Comparison of ENCODE assay signal across 10 mouse cellular contexts in genomic region chr16:32189109-32189508, GRCm38 (mm10). TPM values are rescaled to one million over a fixed set of nuclear protein-coding genes. Genes with fewer than 3 reads are reported as not detected.
DNase-seq lines count a peak whose midpoint lies in the region; ATAC-seq and TF ChIP-seq lines count a peak whose summit lies in the region.
"Had no signal": no experiment of that assay in that cellular context is flagged by ENCODE, and none has a peak within 500 bp of the region (broad histone marks: within the 10 kb centered on the region; RNA-seq: fewer than 3 reads in every experiment).

No protein-coding gene starts in this region.

- no peaks in the 10 kb centered on the region for H3K4me1 ChIP-seq in liver, adult 2 months (ENCODE audit: control insufficient read depth, insufficient read depth, low read length)
- H3K4me1 ChIP-seq in midbrain, embryonic 14.5 days (ENCODE audit: control insufficient read depth, insufficient read depth, low read length) = no peaks in the 10 kb centered on the region

- H3K36me3 ChIP-seq in liver, adult 2 months (ENCODE audit: control insufficient read depth, insufficient read depth, low read length) = no peaks in the 10 kb centered on the region
- H3K36me3 ChIP-seq in midbrain, embryonic 14.5 days (ENCODE audit: control insufficient read depth, insufficient read depth, low read length) = no peaks in the 10 kb centered on the region

- no peak for TF ChIP-seq POLR2A in liver, adult 2 months (IDR thresholded peaks at IDR 0.05; ENCODE audit: extremely low read depth, insufficient read depth, low read length)

- H3K9ac ChIP-seq in liver, adult 2 months (ENCODE audit: low read depth, low read length) = no peak overlapping the region
- H3K9ac ChIP-seq in midbrain, embryonic 14.5 days (replicated peaks; ENCODE audit: low read length) = no peak overlapping the region

- no peak overlapping the region for H3K4me3 ChIP-seq in liver, adult 2 months (ENCODE audit: insufficient read depth, low read depth, low read length)
- no peak overlapping the region for H3K4me3 ChIP-seq in midbrain, embryonic 14.5 days (replicated peaks; ENCODE audit: low read depth, low read length)
- H3K4me3 ChIP-seq: erythroblast, embryonic 14.5 days had no signal

- peak overlapping the region; percentile 6; the same call in 1 of the 2 replicates for H3K27ac ChIP-seq in liver, adult 2 months (replicated peaks; ENCODE audit: insufficient read depth, low read depth, low read length)
- no peak overlapping the region for H3K27ac ChIP-seq in midbrain, embryonic 14.5 days (replicated peaks; ENCODE audit: low read depth, low read length)

- H3K9me3 ChIP-seq in midbrain, embryonic 14.5 days (ENCODE audit: control insufficient read depth, low read length) = no peaks in the 10 kb centered on the region

- TF ChIP-seq CTCF in liver, adult 2 months (IDR thresholded peaks at IDR 0.05; ENCODE audit: low read depth, low read length) = no peak

- H3K27me3 ChIP-seq in liver, adult 2 months (ENCODE audit: control insufficient read depth, insufficient read depth, low read length) = no peaks in the 10 kb centered on the region
- no peaks in the 10 kb centered on the region for H3K27me3 ChIP-seq in midbrain, embryonic 14.5 days (ENCODE audit: control insufficient read depth, insufficient read depth, low read length)

- no peak overlapping the region for H3K4me2 ChIP-seq in midbrain, embryonic 14.5 days (ENCODE audit: low read length)

- WGBS in liver, adult 2 months = 64% methylated on average over 6 of the region's 6 CpGs
- 72% methylated on average over 6 of the region's 6 CpGs for WGBS in midbrain, embryonic 14.5 days

- H3K79me2 ChIP-seq in liver, adult 2 months (ENCODE audit: control insufficient read depth, insufficient read depth, low read length) = no peaks in the 10 kb centered on the region

- ATAC-seq in frontal cortex, adult (ENCODE audit: low TSS enrichment) = peak; percentile 57; the same call in 1 of the 2 replicates
- ATAC-seq in neutrophil, adult 5-6 weeks (ENCODE audit: extremely low read depth, insufficient number of reproducible peaks, low FRiP score, poor library complexity, severe bottlenecking) = peak; percentile 71
- ATAC-seq in activated CD4-positive, CD25-positive, alpha-beta regulatory T cell, adult 4 months = no peak
- no peak for ATAC-seq in midbrain, embryonic 14.5 days (ENCODE audit: low FRiP score, low TSS enrichment)

- no peak for DNase-seq in frontal cortex, postnatal 25 days (ENCODE audit: low spot score in 2 of 2)
- DNase-seq in 3134 (ENCODE audit: extremely low read depth, insufficient read length, low spot score) = peak; percentile 16
- peak; percentile 29 to 35 for DNase-seq in frontal cortex, postnatal 10 days (ENCODE audit: low spot score in 2 of 2)
- DNase-seq in liver, adult 2 months (ENCODE audit: extremely low read depth, low read depth, low spot score) = peak; percentile 38
- no peak for DNase-seq in midbrain, embryonic 14.5 days

RNA-seq across cellular contexts. Expression of gene Bex6, which starts 9.5 kb away (rescaled TPM):
- total RNA-seq in liver, adult 2 months (2014; rRNA removed) = not detected in 2 replicates
- polyA plus RNA-seq in liver, adult 2 months (2012; rRNA removed) = not detected in 2 replicates
- 1.6 TPM in 1 of 2 replicates, not detected in the other for total RNA-seq in neutrophil, adult 5-6 weeks (2017)
- polyA plus RNA-seq in activated CD4-positive, CD25-positive, alpha-beta regulatory T cell, adult 4 months (2017; shearing (Covaris generic)) = not detected
- polyA plus RNA-seq in midbrain, embryonic 14.5 days (2014; fragmentation: Nextera tagmentation; extraction: Ambion mirVana) = not detected in 2 replicates
- total RNA-seq: left cerebral cortex, postnatal 36 days had no signal
- polyA plus RNA-seq: erythroblast, embryonic 14.5 days had no signal

RNA-seq across cellular contexts. Expression of gene Nrros, which starts 23.7 kb away (rescaled TPM):
- 4.1 and 5.3 TPM in 2 replicates for total RNA-seq in liver, adult 2 months (2014; rRNA removed)
- polyA plus RNA-seq in liver, adult 2 months (2012; rRNA removed) = 3.1 and 5.9 TPM in 2 replicates
- 142 and 149 TPM in 2 replicates for total RNA-seq in neutrophil, adult 5-6 weeks (2017)
- 10 to 100 TPM; 65.3 to 71.7 TPM for polyA plus RNA-seq in activated CD4-positive, CD25-positive, alpha-beta regulatory T cell, adult 4 months (2017; shearing (Covaris generic))
- 3.4 and 8.7 TPM in 2 replicates for polyA plus RNA-seq in midbrain, embryonic 14.5 days (2014; fragmentation: Nextera tagmentation; extraction: Ambion mirVana)

RNA-seq across cellular contexts. Expression of gene Fbxo45, which starts 57.8 kb away (rescaled TPM):
- total RNA-seq in liver, adult 2 months (2014; rRNA removed) = 4.4 and 4.5 TPM in 2 replicates
- 1.8 and 2.1 TPM in 2 replicates for polyA plus RNA-seq in liver, adult 2 months (2012; rRNA removed)
- total RNA-seq in neutrophil, adult 5-6 weeks (2017) = 13.9 and 15.0 TPM in 2 replicates
- 1 to 10 TPM; 3.5 to 4.2 TPM for polyA plus RNA-seq in activated CD4-positive, CD25-positive, alpha-beta regulatory T cell, adult 4 months (2017; shearing (Covaris generic))
- polyA plus RNA-seq in midbrain, embryonic 14.5 days (2014; fragmentation: Nextera tagmentation; extraction: Ambion mirVana) = 15.0 and 15.6 TPM in 2 replicates

RNA-seq across cellular contexts. Expression of gene Wdr53, which starts 57.9 kb away (rescaled TPM):
- total RNA-seq in liver, adult 2 months (2014; rRNA removed) = 11.3 and 14.6 TPM in 2 replicates
- 3.7 and 4.1 TPM in 2 replicates for polyA plus RNA-seq in liver, adult 2 months (2012; rRNA removed)
- total RNA-seq in neutrophil, adult 5-6 weeks (2017) = 18.7 and 19.7 TPM in 2 replicates
- 10 to 100 TPM; 12.5 to 16.2 TPM for polyA plus RNA-seq in activated CD4-positive, CD25-positive, alpha-beta regulatory T cell, adult 4 months (2017; shearing (Covaris generic))
- 12.8 and 15.6 TPM in 2 replicates for polyA plus RNA-seq in midbrain, embryonic 14.5 days (2014; fragmentation: Nextera tagmentation; extraction: Ambion mirVana)

Comparison
In these comparisons a context has a peak if more than half of its experiments do, and no peak if none do; other contexts are left out.
1. DNase-seq: peak in 3134 (single experiment), frontal cortex, postnatal 10 days (2 of 2) and liver, adult 2 months (single experiment); none in frontal cortex, postnatal 25 days (0 of 2) and midbrain, embryonic 14.5 days (single experiment).
2. ATAC-seq: peak in frontal cortex, adult (single experiment) and neutrophil, adult 5-6 weeks (single experiment); none in activated CD4-positive, CD25-positive, alpha-beta regulatory T cell, adult 4 months (single experiment) and midbrain, embryonic 14.5 days (single experiment).